Mouse (Mus musculus): ENCODE measurements around the gene Csf3r.
"Not testable (repeated sequence)": the region's sequence is repeated elsewhere in the genome, so short reads cannot be mapped to it uniquely, and the experiment has no call there.

DNA sequence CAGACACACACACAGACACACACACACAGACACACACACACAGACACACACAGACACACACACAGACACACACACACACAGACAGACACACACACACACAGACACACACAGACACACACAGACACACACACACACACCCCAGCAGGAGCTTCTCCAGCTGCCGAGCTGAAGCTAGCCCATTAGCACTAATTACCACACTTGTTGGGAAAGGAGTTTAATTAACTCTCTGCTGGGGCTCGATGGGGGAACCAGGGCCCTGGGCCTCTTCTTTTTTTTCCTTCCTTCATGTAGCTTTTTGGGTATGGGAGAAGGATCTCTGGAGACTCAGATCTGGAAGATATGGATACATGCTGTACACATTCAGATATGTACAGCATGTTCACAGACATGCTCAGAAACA is 38.6 kb upstream of the Csf3r start:
- TF ChIP-seq CHD2 (IDR thresholded peaks at IDR 0.05; ENCODE audit: low read depth, low read length); ZC3H11A (IDR thresholded peaks at IDR 0.05; ENCODE audit: borderline replicate concordance, low read depth, low read length); HCFC1 (IDR thresholded peaks at IDR 0.05; ENCODE audit: borderline replicate concordance, insufficient read depth, low read length): not testable (repeated sequence)
